30 mouse cellular contexts compared by ENCODE assay signal in the genomic region with DNA sequence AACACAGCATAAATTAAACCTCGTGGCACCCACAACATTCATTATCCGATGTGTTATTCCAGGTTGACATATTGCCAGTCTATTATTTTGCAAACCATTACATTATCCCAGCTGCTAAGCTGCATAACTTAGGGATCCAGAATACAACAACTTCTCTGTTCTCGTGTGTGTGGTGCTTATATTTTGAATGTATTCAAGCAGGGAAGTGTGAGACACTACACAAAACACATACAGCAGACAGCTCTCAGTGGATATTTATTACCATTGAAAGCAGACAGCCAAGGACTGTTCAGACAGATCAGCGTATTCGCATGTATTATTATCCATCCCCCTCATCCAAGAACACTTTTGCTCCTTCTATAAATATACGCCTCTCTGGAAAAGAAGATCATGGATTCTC.
DNase-seq lines count a peak whose midpoint lies in the region; ATAC-seq and TF ChIP-seq lines count a peak whose summit lies in the region.
"Had no signal": no experiment of that assay in that cellular context is flagged by ENCODE, and none has a peak within 500 bp of the region (broad histone marks: within the 10 kb centered on the region; RNA-seq: fewer than 3 reads in every experiment).

No protein-coding gene starts in this region.

- H3K36me3 ChIP-seq in midbrain, embryonic 11.5 days (ENCODE audit: control insufficient read depth, insufficient read depth, low read length): no peaks in the 10 kb centered on the region
- H3K36me3 ChIP-seq in midbrain, embryonic 14.5 days (ENCODE audit: control insufficient read depth, insufficient read depth, low read length): no peaks in the 10 kb centered on the region
- H3K36me3 ChIP-seq in forebrain, embryonic 12.5 days (replicated peaks): no peaks in the 10 kb centered on the region
- no peaks in the 10 kb centered on the region for H3K36me3 ChIP-seq in forebrain, postnatal 0 days (ENCODE audit: insufficient read depth)
- H3K36me3 ChIP-seq: hindbrain, embryonic 10.5 days; limb, embryonic 15.5 days; neural tube, embryonic 13.5 days had no signal

- WGBS in midbrain, embryonic 11.5 days: 87% methylated on average over 6 of the region's 6 CpGs
- 61% methylated on average over 6 of the region's 6 CpGs for WGBS in midbrain, embryonic 14.5 days
- 67% methylated on average over 6 of the region's 6 CpGs for WGBS in forebrain, embryonic 12.5 days
- 21% methylated on average over 6 of the region's 6 CpGs for WGBS in forebrain, postnatal 0 days

- no peak overlapping the region for H3K27ac ChIP-seq in midbrain, embryonic 11.5 days (ENCODE audit: low read depth, low read length)
- H3K27ac ChIP-seq in midbrain, embryonic 14.5 days (replicated peaks; ENCODE audit: low read depth, low read length): no peak overlapping the region
- no peak overlapping the region for H3K27ac ChIP-seq in forebrain, embryonic 12.5 days
- H3K27ac ChIP-seq in forebrain, postnatal 0 days (ENCODE audit: low read depth, low read length): peak overlapping the region; percentile 55
- H3K27ac ChIP-seq: embryonic facial prominence, embryonic 13.5 days; heart, embryonic 13.5 days; hindbrain, embryonic 10.5 days; kidney, postnatal 0 days; limb, embryonic 10.5 days; limb, embryonic 15.5 days; liver, embryonic 14.5 days; neural tube, embryonic 13.5 days had no signal

- no peak for ATAC-seq in midbrain, embryonic 11.5 days (ENCODE audit: low FRiP score)
- no peak for ATAC-seq in midbrain, embryonic 14.5 days (ENCODE audit: low FRiP score, low TSS enrichment)
- peak; percentile 49; the same call in 1 of the 2 replicates for ATAC-seq in forebrain, embryonic 12.5 days (ENCODE audit: low FRiP score)
- ATAC-seq in forebrain, postnatal 0 days: peak; percentile 89
- ATAC-seq: activated CD4-positive, CD25-positive, alpha-beta regulatory T cell, adult 4 months; hindbrain, embryonic 16.5 days had no signal

- no peak overlapping the region for H3K4me3 ChIP-seq in midbrain, embryonic 11.5 days (ENCODE audit: low read depth, low read length)
- no peak overlapping the region for H3K4me3 ChIP-seq in midbrain, embryonic 14.5 days (replicated peaks; ENCODE audit: low read depth, low read length)
- no peak overlapping the region for H3K4me3 ChIP-seq in forebrain, embryonic 12.5 days (replicated peaks)
- no peak overlapping the region for H3K4me3 ChIP-seq in forebrain, postnatal 0 days (ENCODE audit: low read depth, low read length)
- H3K4me3 ChIP-seq: embryonic facial prominence, embryonic 13.5 days; erythroblast, embryonic 14.5 days; heart, embryonic 13.5 days; hindbrain, embryonic 10.5 days; limb, embryonic 10.5 days; limb, embryonic 15.5 days; neural tube, embryonic 13.5 days had no signal

- TF ChIP-seq POLR2A in brain, embryonic 14.5 days (IDR thresholded peaks at IDR 0.05; ENCODE audit: borderline replicate concordance, extremely low read depth, insufficient read depth, insufficient read length, poor library complexity, severe bottlenecking): no peak

- H3K27me3 ChIP-seq in midbrain, embryonic 11.5 days (ENCODE audit: control insufficient read depth, insufficient read depth, low read length): no peaks in the 10 kb centered on the region
- H3K27me3 ChIP-seq in midbrain, embryonic 14.5 days (ENCODE audit: control insufficient read depth, insufficient read depth, low read length): no peaks in the 10 kb centered on the region
- no peaks in the 10 kb centered on the region for H3K27me3 ChIP-seq in forebrain, embryonic 12.5 days
- H3K27me3 ChIP-seq in forebrain, postnatal 0 days (ENCODE audit: insufficient read depth, low read length): no peaks in the 10 kb centered on the region
- H3K27me3 ChIP-seq: embryonic facial prominence, embryonic 13.5 days; heart, embryonic 13.5 days; limb, embryonic 15.5 days; neural tube, embryonic 13.5 days had no signal

- TF ChIP-seq CTCF in brain, embryonic 14.5 days (IDR thresholded peaks at IDR 0.05; ENCODE audit: borderline replicate concordance, extremely low read depth, insufficient read depth, insufficient read length): no peak
- TF ChIP-seq CTCF in forebrain, postnatal 0 days (IDR thresholded peaks at IDR 0.05; ENCODE audit: low read depth): no peak

- peak; percentile 56 for DNase-seq in midbrain, embryonic 11.5 days (ENCODE audit: low spot score, missing footprints)
- DNase-seq in midbrain, embryonic 14.5 days: no peak
- DNase-seq in brain, embryonic 14.5 days (ENCODE audit: low read depth): peak; percentile 87
- peak; percentile 61 for DNase-seq in forebrain, postnatal 0 days
- no peak for DNase-seq in natural killer cell, adult 2 months (ENCODE audit: low spot score in 2 of 2)
- DNase-seq in adrenal gland, adult (ENCODE audit: inconsistent age in 2 of 2, low spot score in 1 of 2): no peak
- DNase-seq: adrenal gland, adult 8-10 months; B cell, adult 2 months; cerebellum, adult 11-12 months; cerebellum, adult 9-11 months; heart, postnatal 10 days; kidney, adult 18-20 months; kidney, postnatal 4 days; lung, embryonic 14.5 days; lung, postnatal 14 days; retina, postnatal 1 day; right cerebral cortex, postnatal 14 days; thymus, postnatal 4 days had no signal

- H3K4me1 ChIP-seq in midbrain, embryonic 11.5 days (ENCODE audit: control insufficient read depth, insufficient read depth, low read length): no peaks in the 10 kb centered on the region
- no peaks in the 10 kb centered on the region for H3K4me1 ChIP-seq in midbrain, embryonic 14.5 days (ENCODE audit: control insufficient read depth, insufficient read depth, low read length)
- no peaks in the 10 kb centered on the region for H3K4me1 ChIP-seq in forebrain, embryonic 12.5 days
- peaks cover 9% of the 10 kb centered on the region for H3K4me1 ChIP-seq in forebrain, postnatal 0 days (ENCODE audit: insufficient read depth)

- H3K9me3 ChIP-seq in midbrain, embryonic 11.5 days (ENCODE audit: control insufficient read depth, low read length): no peaks in the 10 kb centered on the region
- H3K9me3 ChIP-seq in midbrain, embryonic 14.5 days (ENCODE audit: control insufficient read depth, low read length): no peaks in the 10 kb centered on the region
- H3K9me3 ChIP-seq in forebrain, embryonic 12.5 days: no peaks in the 10 kb centered on the region
- H3K9me3 ChIP-seq in forebrain, postnatal 0 days (ENCODE audit: low read length): no peaks in the 10 kb centered on the region
- H3K9me3 ChIP-seq: embryonic facial prominence, embryonic 13.5 days; hindbrain, embryonic 10.5 days; limb, embryonic 10.5 days; limb, embryonic 15.5 days; neural tube, embryonic 13.5 days had no signal

- no peak overlapping the region for H3K9ac ChIP-seq in midbrain, embryonic 11.5 days (ENCODE audit: low read length)
- H3K9ac ChIP-seq in midbrain, embryonic 14.5 days (replicated peaks; ENCODE audit: low read length): no peak overlapping the region
- no peak overlapping the region for H3K9ac ChIP-seq in forebrain, embryonic 12.5 days
- H3K9ac ChIP-seq in forebrain, postnatal 0 days: no peak overlapping the region
- H3K9ac ChIP-seq: embryonic facial prominence, embryonic 13.5 days; heart, embryonic 13.5 days; limb, embryonic 15.5 days; liver, embryonic 14.5 days; lung, embryonic 14.5 days; neural tube, embryonic 13.5 days had no signal

- H3K4me2 ChIP-seq in midbrain, embryonic 11.5 days: no peak overlapping the region
- no peak overlapping the region for H3K4me2 ChIP-seq in midbrain, embryonic 14.5 days (ENCODE audit: low read length)
- no peak overlapping the region for H3K4me2 ChIP-seq in forebrain, embryonic 12.5 days
- H3K4me2 ChIP-seq in forebrain, postnatal 0 days (ENCODE audit: low read depth): no peak overlapping the region
- H3K4me2 ChIP-seq: embryonic facial prominence, embryonic 13.5 days; heart, embryonic 13.5 days; limb, embryonic 15.5 days; lung, embryonic 14.5 days; neural tube, embryonic 13.5 days had no signal

Comparison
In these comparisons a context has a peak if more than half of its experiments do, and no peak if none do; other contexts are left out.
1. DNase-seq: peak in midbrain, embryonic 11.5 days (single experiment), brain, embryonic 14.5 days (single experiment) and forebrain, postnatal 0 days (single experiment); none in midbrain, embryonic 14.5 days (single experiment), natural killer cell, adult 2 months (0 of 2) and adrenal gland, adult (0 of 2).
2. ATAC-seq: peak in forebrain, embryonic 12.5 days (single experiment) and forebrain, postnatal 0 days (single experiment); none in midbrain, embryonic 11.5 days (single experiment) and midbrain, embryonic 14.5 days (single experiment).